Mouse (Mus musculus) cerebellum, adult 2 months (tissue): Measurements from ENCODE around the gene Myo16.

Source experiments
- CTCF ChIP-seq: fragments of 200-500 bp; IDR thresholded peaks from 2 replicates; pipeline ENCODE4 v1.5.1; 2011; ENCODE audit warnings: low read depth, mild to moderate bottlenecking, control low read depth, low read length, moderate library complexity, borderline replicate concordance; ENCODE audit not compliant: insufficient read depth
- POLR2A ChIP-seq: fragments of 200-500 bp; IDR thresholded peaks from 2 replicates; pipeline ENCODE4 v1.6.1; 2011; ENCODE audit warnings: low read length, control low read depth, borderline replicate concordance; ENCODE audit not compliant: insufficient read depth

DNA sequence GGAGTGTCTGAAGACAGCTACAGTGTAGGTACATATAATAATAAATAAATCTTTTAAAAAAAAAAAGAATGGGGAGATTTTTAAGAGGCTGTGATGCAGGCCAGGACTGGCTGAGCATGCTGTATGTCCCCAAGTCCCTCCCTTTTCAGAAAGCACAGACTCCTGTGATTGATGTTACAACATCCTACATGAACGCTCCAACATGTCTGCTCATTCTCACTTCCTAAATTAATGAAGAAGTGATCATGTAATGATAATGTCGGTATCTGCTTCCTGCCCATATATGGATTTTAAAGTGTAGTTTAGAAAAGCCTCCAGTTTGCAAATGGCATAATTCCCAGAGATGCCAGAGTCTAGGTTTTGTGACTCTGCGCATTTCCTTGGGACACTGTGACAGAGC is 18.6 kb downstream of the Myo16 start:
- no peak for TF ChIP-seq CTCF
- no peak for TF ChIP-seq POLR2A
